Mouse (Mus musculus): ENCODE data around the gene Olfr43.

The Olfr43 gene

DNA sequence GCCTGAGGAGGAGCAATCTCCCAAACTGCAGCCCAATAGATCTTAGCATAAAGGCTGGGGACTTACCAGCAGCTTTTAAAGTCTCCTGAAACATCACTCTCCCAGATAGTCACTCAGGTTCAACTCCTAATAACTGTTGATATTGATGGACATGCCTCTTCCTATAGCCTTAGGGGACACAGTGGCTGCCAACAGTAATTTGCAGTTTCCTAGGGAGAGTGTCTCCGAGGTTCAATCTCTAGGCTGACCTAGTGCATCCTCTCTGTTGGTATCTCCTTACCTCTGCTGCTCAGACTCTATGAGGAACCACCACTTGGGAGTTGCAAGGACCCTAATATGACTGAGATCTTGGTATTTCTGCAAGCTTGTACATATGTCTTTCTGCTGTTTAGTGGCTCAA, at the start of gene Olfr43:
TSS of gene Olfr43 (minus strand) at position 101 of the 400 bp plus-strand sequence.
- no peak for DNase-seq (ENCODE audit: low read depth)

DNA sequence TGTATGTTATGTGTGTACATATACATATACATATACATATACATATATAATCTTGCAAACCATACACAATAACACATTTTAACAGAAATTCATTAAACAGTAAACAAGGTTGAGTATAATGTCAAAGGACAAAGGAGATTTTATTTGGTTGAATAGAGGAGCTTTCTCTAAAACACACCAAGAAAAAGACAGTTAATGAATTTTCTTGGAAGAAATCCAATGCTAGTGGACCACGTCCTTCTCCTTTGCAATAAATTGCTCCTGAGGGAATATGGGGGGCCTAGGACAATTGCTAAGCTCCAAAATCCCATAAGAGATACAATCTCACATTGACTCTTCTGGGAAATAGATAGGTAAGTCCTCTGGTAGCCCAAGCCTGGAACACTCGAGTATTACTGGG, 48.3 kb upstream of the Olfr43 start, which contains the start of gene Olfr406:
TSS of gene Olfr406 (plus strand) at position 301 of the 400 bp plus-strand sequence.
- DNase-seq (ENCODE audit: low read depth), result no peak

DNA sequence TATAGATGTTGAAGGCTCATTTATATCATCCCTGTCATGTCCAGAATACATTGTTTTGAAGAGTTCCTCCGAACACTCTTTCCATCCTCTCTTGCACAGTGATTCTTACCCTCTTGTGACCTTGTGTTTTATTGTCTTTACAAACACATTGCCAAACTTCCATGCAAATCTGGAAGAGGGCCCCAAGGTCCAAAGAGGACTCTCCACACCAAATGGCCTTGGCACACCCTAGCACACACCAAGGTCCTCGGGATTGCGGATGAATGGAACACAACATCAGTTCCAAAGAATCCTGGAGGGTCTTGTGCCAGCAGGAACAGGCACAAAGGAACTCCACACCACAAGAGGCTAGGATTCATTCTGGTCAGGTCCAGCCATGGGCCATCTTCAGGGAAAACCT, 30.0 kb upstream of the Olfr43 start:
- no peak for DNase-seq (ENCODE audit: low read depth)

DNA sequence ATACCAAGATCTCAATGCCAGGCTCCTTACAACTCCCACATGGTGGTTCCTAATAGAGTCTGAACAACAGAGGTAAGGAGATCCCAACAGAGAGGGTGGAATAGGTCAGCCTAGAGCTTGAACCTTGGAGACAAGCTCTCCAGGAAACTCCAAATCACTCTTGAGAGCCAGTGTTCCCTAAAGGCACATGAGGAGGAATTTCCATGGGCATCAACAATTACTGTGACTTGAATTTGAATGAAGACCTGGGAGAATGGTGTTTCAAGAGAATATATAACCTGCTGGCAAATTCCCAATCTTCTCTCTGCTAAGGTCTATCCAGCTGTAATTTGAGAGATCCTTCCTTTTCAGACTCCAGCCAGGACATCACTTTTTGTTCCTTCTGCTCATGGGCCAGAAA, 25.2 kb downstream of the Olfr43 start, which contains the start of gene Olfr403:
TSS of gene Olfr403 (plus strand) at position 301 of the 400 bp plus-strand sequence.
- no peak for DNase-seq (ENCODE audit: low read depth)

DNA sequence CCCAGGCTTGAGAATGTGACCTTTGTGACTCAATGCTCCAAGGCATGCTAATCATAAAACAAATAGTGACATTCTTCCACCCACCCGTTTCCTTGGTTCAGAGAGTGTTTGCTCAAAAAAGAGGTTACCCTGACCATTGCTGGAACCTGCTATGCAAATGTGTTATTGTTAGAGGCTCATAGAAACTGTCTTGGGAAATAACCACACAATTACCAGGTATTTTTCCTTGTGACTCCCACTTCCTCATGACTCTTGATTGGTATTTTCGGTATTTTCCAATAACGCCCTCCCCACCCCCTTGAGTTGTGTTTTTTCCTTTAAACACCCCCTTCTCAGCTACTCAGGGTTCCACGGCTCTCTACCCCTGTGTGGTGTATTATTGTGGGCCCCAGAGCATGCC, 27.4 kb downstream of the Olfr43 start:
- DNase-seq (ENCODE audit: low read depth), result no peak

DNA sequence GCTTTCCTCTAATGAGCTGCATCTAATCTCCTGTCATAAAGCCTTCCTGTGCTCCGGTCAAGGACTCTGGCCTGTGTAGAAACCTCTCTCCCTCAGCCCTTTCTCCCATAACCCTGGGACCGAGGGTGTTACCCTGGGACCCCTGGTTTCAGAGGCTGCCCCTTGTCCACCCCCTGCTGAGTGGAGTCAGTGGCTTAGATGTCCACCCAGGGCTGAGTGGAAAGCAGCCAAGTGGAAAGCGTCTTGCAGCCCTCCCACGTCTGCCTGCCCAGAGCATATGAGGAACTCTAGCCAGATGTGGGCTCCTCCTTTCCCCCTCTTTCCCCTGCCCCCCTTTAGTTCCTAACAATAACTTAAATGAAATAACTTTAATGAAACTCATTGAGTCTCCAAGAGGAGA, 28.0 kb downstream of the Olfr43 start:
- DNase-seq (ENCODE audit: low read depth), result no peak

DNA sequence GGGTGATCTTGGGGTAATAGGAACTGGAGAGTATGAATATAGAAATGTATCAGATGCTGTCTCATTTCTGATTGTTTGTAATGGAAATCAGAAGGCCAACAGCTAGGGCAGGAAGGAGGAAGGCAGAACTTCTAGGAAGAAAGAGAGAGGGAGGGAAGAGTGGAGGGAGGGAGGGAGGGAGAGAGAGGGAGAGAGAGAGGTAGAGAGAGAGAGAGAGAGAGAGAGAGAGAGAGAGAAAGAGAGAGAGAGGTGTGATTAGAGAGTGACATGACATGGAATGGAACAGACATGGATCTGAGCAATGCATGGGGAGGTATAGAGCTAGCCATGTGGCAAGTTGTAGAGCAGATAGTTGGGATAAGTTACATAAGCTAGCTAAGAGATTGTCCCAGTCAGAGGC, 42.4 kb downstream of the Olfr43 start:
- no peak for DNase-seq (ENCODE audit: low read depth)

All from c-Kit-positive CD71-positive TER-119-negative erythroid progenitor cells, embryonic 14.5 days (primary cell).